Mouse (Mus musculus): ENCODE measurements around the gene Babam2. TPM values are rescaled to one million over a fixed set of nuclear protein-coding genes. Genes with fewer than 3 reads are reported as not detected.

The Babam2 gene
- total and polyA plus RNA-seq, 2 experiments from 2014 or later, result 31.2 to 66.2 TPM

DNA sequence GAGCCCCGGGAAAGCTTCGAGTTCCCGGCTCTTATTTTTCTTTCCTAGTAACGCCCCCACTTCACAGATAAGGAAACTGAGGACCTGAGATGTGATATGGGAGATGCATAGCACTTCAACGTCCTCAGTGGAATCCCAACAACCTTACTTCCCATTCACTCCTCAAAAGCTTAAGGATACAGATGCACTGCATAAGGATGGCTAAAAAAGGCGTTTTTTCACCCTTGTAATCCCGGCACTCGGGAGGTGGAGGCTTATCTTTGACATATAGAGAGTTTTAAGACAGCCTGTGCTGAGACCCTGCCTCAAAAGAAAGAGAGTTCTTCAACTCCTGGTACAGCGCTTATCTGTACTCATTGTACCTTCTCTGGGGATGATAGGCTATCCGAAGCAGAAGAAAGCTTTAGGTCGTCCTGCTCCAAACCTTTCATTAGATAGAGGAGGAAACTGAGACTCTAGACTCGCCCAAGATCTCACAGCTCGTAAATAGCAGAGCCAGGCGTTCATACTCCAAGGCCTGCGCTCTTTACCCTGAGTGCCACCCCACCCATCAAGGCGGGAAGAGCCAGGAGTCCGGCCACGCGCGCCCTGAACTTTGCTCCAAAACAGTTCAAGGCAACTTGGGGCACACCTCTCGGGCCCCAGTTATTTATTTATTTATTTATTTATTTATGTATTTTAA lies 436.7 kb downstream of the Babam2 start:
- Histone ChIP-seq H3K9ac (replicated peaks; ENCODE audit: low read length) (peak overlapping the region; percentile 65; the same call in 1 of the 2 replicates), H3K27me3 (ENCODE audit: insufficient read depth, low read length) (peaks cover 11% of the 10 kb centered on the region; the same call in 1 of the 2 replicates), H3K9me3 (ENCODE audit: low read length) (no peaks in the 10 kb centered on the region), H3K36me3 (ENCODE audit: insufficient read depth, low read length) (no peaks in the 10 kb centered on the region), H3K4me3 (ENCODE audit: low read length) (peak overlapping the region; percentile 63), H3K4me2 (ENCODE audit: low read depth, low read length) (peak overlapping the region; percentile 97), H3K4me1 (ENCODE audit: insufficient read depth, low read length) (peaks cover 3% of the 10 kb centered on the region; the same call in 1 of the 2 replicates), H3K27ac (peak overlapping the region; percentile 81; the same call in 1 of the 2 replicates)
- DNase-seq (ENCODE audit: low spot score) (no peak), ATAC-seq (no peak)
- WGBS, result 4% methylated on average over 21 of the region's 21 CpGs
- no peak for TF ChIP-seq CTCF (IDR thresholded peaks at IDR 0.05; ENCODE audit: low read depth)

Small RNAs within 50 kb of the gene (microRNA-seq; reads per million reads assigned to microRNA genes)
- gene Mir3473e, result 0 reads per million in 2 experiments

Other genes starting within 250 kb of the Babam2 start
- 55.0 and 61.8 TPM in 2 replicates for gene Zfp512, start 245.3 kb upstream of the Babam2 start, total RNA-seq (2014; rRNA removed)
- 70.9 and 73.9 TPM in 2 replicates for gene Zfp512, start 245.3 kb upstream of the Babam2 start, polyA plus RNA-seq (2015; fragmentation: Nextera tagmentation; extraction: Ambion mirVana)
- 0.21 and 0.40 TPM in 2 replicates for gene 4930548H24Rik, start 211.9 kb upstream of the Babam2 start, total RNA-seq (2014; rRNA removed)
- gene 4930548H24Rik, start 211.9 kb upstream of the Babam2 start, polyA plus RNA-seq (2015; fragmentation: Nextera tagmentation; extraction: Ambion mirVana), result 0.18 TPM in 1 of 2 replicates, not detected in the other
- gene Gpn1, start 202.9 kb upstream of the Babam2 start, total RNA-seq (2014; rRNA removed), result 30.9 and 42.4 TPM in 2 replicates
- gene Gpn1, start 202.9 kb upstream of the Babam2 start, polyA plus RNA-seq (2015; fragmentation: Nextera tagmentation; extraction: Ambion mirVana), result 69.2 and 70.2 TPM in 2 replicates
- 38.0 and 43.4 TPM in 2 replicates for gene Slc4a1ap, start 170.7 kb upstream of the Babam2 start, total RNA-seq (2014; rRNA removed)
- 32.0 and 32.5 TPM in 2 replicates for gene Slc4a1ap, start 170.7 kb upstream of the Babam2 start, polyA plus RNA-seq (2015; fragmentation: Nextera tagmentation; extraction: Ambion mirVana)
- 24.1 and 25.6 TPM in 2 replicates for gene Supt7l, start 169.9 kb upstream of the Babam2 start, total RNA-seq (2014; rRNA removed)
- gene Supt7l, start 169.9 kb upstream of the Babam2 start, polyA plus RNA-seq (2015; fragmentation: Nextera tagmentation; extraction: Ambion mirVana), result 20.5 and 21.9 TPM in 2 replicates
- 76.8 and 82.5 TPM in 2 replicates for gene Mrpl33, start 100.7 kb upstream of the Babam2 start, total RNA-seq (2014; rRNA removed)
- gene Mrpl33, start 100.7 kb upstream of the Babam2 start, polyA plus RNA-seq (2015; fragmentation: Nextera tagmentation; extraction: Ambion mirVana), result 293 and 315 TPM in 2 replicates
- gene Rbks, start 57 bp upstream of the Babam2 start, total RNA-seq (2014; rRNA removed), result 0.47 and 1.6 TPM in 2 replicates
- gene Rbks, start 57 bp upstream of the Babam2 start, polyA plus RNA-seq (2015; fragmentation: Nextera tagmentation; extraction: Ambion mirVana), result 2.4 and 3.2 TPM in 2 replicates